Mouse (Mus musculus) cerebellum, adult 2 months (tissue): ENCODE measurements around the gene Hoxd4.

Source experiments
- CTCF ChIP-seq: fragments of 200-500 bp; IDR thresholded peaks from 2 replicates; pipeline ENCODE4 v1.5.1; 2011; ENCODE audit warnings: low read depth, mild to moderate bottlenecking, control low read depth, low read length, moderate library complexity, borderline replicate concordance; ENCODE audit not compliant: insufficient read depth
- POLR2A ChIP-seq: fragments of 200-500 bp; IDR thresholded peaks from 2 replicates; pipeline ENCODE4 v1.6.1; 2011; ENCODE audit warnings: low read length, control low read depth, borderline replicate concordance; ENCODE audit not compliant: insufficient read depth

GRCm38 (mm10) chr2:74676376-74677052 lies 35.2 kb upstream of the Hoxd4 start:
- TF ChIP-seq CTCF (no peak), POLR2A (no peak)
